Mouse (Mus musculus) adrenal gland, adult 8-10 months (tissue): ENCODE results near the gene Ncoa7. TPM values are rescaled to one million over a fixed set of nuclear protein-coding genes. Genes with fewer than 3 reads are reported as not detected.
"Not testable (repeated sequence)": the region's sequence is repeated elsewhere in the genome, so short reads cannot be mapped to it uniquely, and the experiment has no call there.

ENCODE experiments used
- DNase-seq: peaks from one replicate; pipeline ENCODE4 v3.0.0; 2022
- total RNA-seq, 4 experiments: library from RNA; stranded (reverse); gene quantifications; 2 replicates each; pipeline ENCODE4 v1.2.4; 2022

Ncoa7 gene
- total RNA-seq, 4 experiments from 2014 or later = 29.2 to 46.0 (median 37.0) TPM

- DNase-seq = no peak
These were observed 142.4 kb downstream of the Ncoa7 start for GRCm38 (mm10) chr10:30660564-30661328.

- no peak for DNase-seq
These were observed 147.5 kb downstream of the Ncoa7 start for GRCm38 (mm10) chr10:30655655-30656054.

- no peak for DNase-seq
These were observed 155.4 kb downstream of the Ncoa7 start for GRCm38 (mm10) chr10:30647681-30648080.

- no peak for DNase-seq
These were observed 164.9 kb downstream of the Ncoa7 start for GRCm38 (mm10) chr10:30638216-30638615.

- not testable (repeated sequence) for DNase-seq
These were observed 166.5 kb downstream of the Ncoa7 start for GRCm38 (mm10) chr10:30636474-30637154.

- DNase-seq = no peak
These were observed 170.4 kb downstream of the Ncoa7 start for GRCm38 (mm10) chr10:30632718-30633117.

GRCm38 (mm10) chr10:30629977-30630376, 173.1 kb downstream of the Ncoa7 start:
- no peak for DNase-seq

GRCm38 (mm10) chr10:30629513-30629912, 173.6 kb downstream of the Ncoa7 start, which contains the start of gene Hint3:
Gene Hint3, minus strand, starts transcription at chr10:30629632.
- no peak for DNase-seq

- DNase-seq = not testable (repeated sequence)
These were observed 174.7 kb downstream of the Ncoa7 start for GRCm38 (mm10) chr10:30628444-30628843.

GRCm38 (mm10) chr10:30627548-30627947, 175.6 kb downstream of the Ncoa7 start:
- no peak for DNase-seq

GRCm38 (mm10) chr10:30624161-30625019, 178.7 kb downstream of the Ncoa7 start:
- no peak for DNase-seq

- no peak for DNase-seq
These were observed 180.2 kb downstream of the Ncoa7 start for GRCm38 (mm10) chr10:30622928-30623327.

GRCm38 (mm10) chr10:30618918-30619210, 184.3 kb downstream of the Ncoa7 start:
- DNase-seq = no peak

GRCm38 (mm10) chr10:30618091-30618917, 184.8 kb downstream of the Ncoa7 start:
- DNase-seq = peak; percentile 99

- DNase-seq = no peak
These were observed 190.1 kb downstream of the Ncoa7 start for GRCm38 (mm10) chr10:30613039-30613438.

GRCm38 (mm10) chr10:30609614-30610013, 193.5 kb downstream of the Ncoa7 start:
- DNase-seq = no peak

- no peak for DNase-seq
These were observed 195.0 kb downstream of the Ncoa7 start for GRCm38 (mm10) chr10:30608109-30608508.

- DNase-seq = peak; percentile 88
These were observed 202.6 kb downstream of the Ncoa7 start, which contains the start of gene Trmt11 for GRCm38 (mm10) chr10:30600542-30600966. Gene Trmt11, minus strand, starts transcription at chr10:30600749.

GRCm38 (mm10) chr10:30600094-30600534, 203.0 kb downstream of the Ncoa7 start:
- DNase-seq = peak; percentile 21

- DNase-seq = no peak
These were observed 216.1 kb downstream of the Ncoa7 start for GRCm38 (mm10) chr10:30587037-30587436.

- DNase-seq = no peak
These were observed 217.4 kb downstream of the Ncoa7 start for GRCm38 (mm10) chr10:30585691-30586090.
